Mouse (Mus musculus): ENCODE data around the gene Gm44973. TPM values are rescaled to one million over a fixed set of nuclear protein-coding genes. Genes with fewer than 3 reads are reported as not detected.
"Not testable (repeated sequence)": the region's sequence is repeated elsewhere in the genome, so short reads cannot be mapped to it uniquely, and the experiment has no call there.

The Gm44973 gene
- polyA plus RNA-seq, 1 experiment from 2014 or later = 1.2 TPM

- WGBS = 22% methylated on average over 8 of the region's 8 CpGs
- not testable (repeated sequence) for H3K9me3 ChIP-seq; H3K27me3 ChIP-seq; ATAC-seq (ENCODE audit: borderline replicate concordance, extremely low read depth, low FRiP score, low TSS enrichment)
- peak overlapping the region; percentile 81 for H3K4me3 ChIP-seq
- peaks cover 24% of the 10 kb centered on the region for H3K4me1 ChIP-seq
- peaks cover 27% of the 10 kb centered on the region for H3K36me3 ChIP-seq
- peak overlapping the region; percentile 98 for H3K27ac ChIP-seq
- peak overlapping the region; percentile 77 for H3K4me2 ChIP-seq
- peak overlapping the region; percentile 93 for H3K9ac ChIP-seq
Observed at GRCm38 (mm10) chr7:5019576-5019975, 4.3 kb downstream of the Gm44973 start.

GRCm38 (mm10) chr7:5020000-5020681, 4.8 kb downstream of the Gm44973 start, which contains the start of the genes Zfp865 and Ccdc106:
Gene Zfp865 (plus strand): TSS chr7:5020376.
Gene Ccdc106 (plus strand): TSS chr7:5020553.
- ATAC-seq (ENCODE audit: borderline replicate concordance, extremely low read depth, low FRiP score, low TSS enrichment) = peak; percentile 90
- H3K4me1 ChIP-seq = peaks cover 24% of the 10 kb centered on the region
- WGBS = under 1% methylated on average over 47 of the region's 49 CpGs
- H3K4me3 ChIP-seq = peak within 1 kb of the TSS; percentile 81
- H3K9ac ChIP-seq = peak within 1 kb of the TSS; percentile 93
- no peaks in the 10 kb centered on the region for H3K27me3 ChIP-seq
- H3K36me3 ChIP-seq = peaks cover 33% of the 10 kb centered on the region
- no peaks in the 10 kb centered on the region for H3K9me3 ChIP-seq
- H3K27ac ChIP-seq = peak within 1 kb of the TSS; percentile 98
- peak within 1 kb of the TSS; percentile 77 for H3K4me2 ChIP-seq

DNA sequence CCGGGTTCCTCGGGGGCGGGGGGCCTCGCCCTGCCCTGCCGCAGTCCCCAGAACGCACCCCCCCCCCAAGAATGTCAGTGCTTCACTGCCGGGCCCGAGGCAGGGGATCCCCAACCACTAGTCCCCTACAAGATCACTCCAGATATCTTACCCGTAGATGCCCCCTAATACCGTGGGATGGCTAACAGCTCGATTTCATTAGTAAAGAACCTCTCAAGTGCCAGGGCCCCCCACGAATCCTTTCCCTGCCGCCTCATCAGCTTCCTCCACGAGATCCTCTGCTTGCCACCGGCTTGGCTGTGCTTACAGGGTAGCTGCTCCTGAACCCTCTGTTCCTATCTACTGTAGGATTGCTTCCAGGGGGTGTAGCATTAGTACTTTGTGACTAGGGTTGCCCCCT, 5.4 kb downstream of the Gm44973 start:
- peaks cover 24% of the 10 kb centered on the region for H3K4me1 ChIP-seq
- peak overlapping the region; percentile 93 for H3K9ac ChIP-seq
- H3K27me3 ChIP-seq = no peaks in the 10 kb centered on the region
- peak; percentile 1 for ATAC-seq (ENCODE audit: borderline replicate concordance, extremely low read depth, low FRiP score, low TSS enrichment)
- H3K4me2 ChIP-seq = peak overlapping the region; percentile 77
- H3K36me3 ChIP-seq = peaks cover 37% of the 10 kb centered on the region
- no peaks in the 10 kb centered on the region for H3K9me3 ChIP-seq
- peak overlapping the region; percentile 98 for H3K27ac ChIP-seq
- peak overlapping the region; percentile 81 for H3K4me3 ChIP-seq
- WGBS = 0% methylated on average over 14 of the region's 15 CpGs

DNA sequence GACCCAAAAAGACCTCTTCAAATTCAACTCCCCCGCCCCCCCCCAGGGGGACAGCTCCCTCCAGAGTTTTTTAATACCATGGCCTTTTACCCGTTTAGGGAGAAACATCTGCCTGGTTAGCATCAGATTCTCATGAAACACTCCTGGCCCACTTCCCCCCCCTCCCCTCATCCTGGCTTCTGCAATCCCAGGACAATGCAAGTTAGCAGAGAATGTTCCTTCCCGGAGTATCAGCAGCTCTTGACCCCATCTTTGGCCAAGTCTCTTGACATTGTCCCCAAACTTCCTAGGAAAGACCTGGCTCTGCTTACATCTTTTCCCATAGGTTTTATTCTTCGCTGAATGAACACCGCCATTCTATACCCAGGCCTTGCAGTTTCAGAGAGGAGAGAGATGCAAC, 5.9 kb downstream of the Gm44973 start:
- WGBS = 43% methylated on average over 5 of the region's 5 CpGs
- Histone ChIP-seq H3K36me3 (peaks cover 42% of the 10 kb centered on the region), H3K4me2 (peak overlapping the region; percentile 77), H3K27ac (peak overlapping the region; percentile 98), H3K9me3 (no peaks in the 10 kb centered on the region), H3K4me1 (peaks cover 20% of the 10 kb centered on the region), H3K9ac (peak overlapping the region; percentile 93), H3K4me3 (peak overlapping the region; percentile 81), H3K27me3 (no peaks in the 10 kb centered on the region)
- ATAC-seq (ENCODE audit: borderline replicate concordance, extremely low read depth, low FRiP score, low TSS enrichment) = no peak

DNA sequence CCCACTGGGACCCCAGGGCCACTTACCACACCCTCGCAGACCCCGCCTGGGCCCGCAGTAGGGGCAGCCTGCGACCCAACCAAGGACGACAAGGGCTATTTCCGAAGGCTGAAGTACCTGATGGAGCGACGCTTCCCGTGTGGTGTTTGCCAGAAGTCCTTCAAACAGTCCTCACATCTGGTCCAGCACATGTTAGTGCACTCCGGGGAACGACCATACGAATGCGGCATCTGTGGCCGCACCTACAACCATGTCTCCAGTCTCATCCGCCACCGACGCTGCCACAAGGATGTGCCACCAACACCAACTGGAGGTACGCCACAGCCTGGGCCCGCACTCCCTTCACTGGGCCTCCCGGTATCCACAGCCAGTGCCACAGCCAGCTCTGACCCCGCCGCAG, 14.2 kb downstream of the Gm44973 start:
- ATAC-seq (ENCODE audit: borderline replicate concordance, extremely low read depth, low FRiP score, low TSS enrichment) = no peak
- peaks cover 30% of the 10 kb centered on the region for H3K9me3 ChIP-seq
- WGBS = 96% methylated on average over 22 of the region's 22 CpGs

GRCm38 (mm10) chr7:5029946-5030345, 14.7 kb downstream of the Gm44973 start:
- WGBS = 92% methylated on average over 21 of the region's 21 CpGs
- no peak overlapping the region for H3K4me3 ChIP-seq
- ATAC-seq (ENCODE audit: borderline replicate concordance, extremely low read depth, low FRiP score, low TSS enrichment) = no peak
- no peaks in the 10 kb centered on the region for H3K27me3 ChIP-seq
- no peaks in the 10 kb centered on the region for H3K4me1 ChIP-seq
- H3K27ac ChIP-seq = no peak overlapping the region
- no peak overlapping the region for H3K9ac ChIP-seq
- H3K9me3 ChIP-seq = peaks cover 30% of the 10 kb centered on the region
- H3K4me2 ChIP-seq = no peak overlapping the region
- H3K36me3 ChIP-seq = peaks cover 87% of the 10 kb centered on the region

More for the DNA sequence above, 14.2 kb downstream of the Gm44973 start:
- Histone ChIP-seq H3K36me3 (peaks cover 87% of the 10 kb centered on the region), H3K27me3 (no peaks in the 10 kb centered on the region), H3K9ac (no peak overlapping the region), H3K4me3 (no peak overlapping the region), H3K4me2 (no peak overlapping the region), H3K27ac (no peak overlapping the region), H3K4me1 (no peaks in the 10 kb centered on the region)

GRCm38 (mm10) chr7:5030554-5031275, 15.4 kb downstream of the Gm44973 start:
- peaks cover 89% of the 10 kb centered on the region for H3K36me3 ChIP-seq
- ATAC-seq (ENCODE audit: borderline replicate concordance, extremely low read depth, low FRiP score, low TSS enrichment) = no peak
- no peak overlapping the region for H3K9ac ChIP-seq
- no peaks in the 10 kb centered on the region for H3K4me1 ChIP-seq
- WGBS = 88% methylated on average over 63 of the region's 63 CpGs
- H3K4me3 ChIP-seq = no peak overlapping the region
- H3K9me3 ChIP-seq = peaks cover 30% of the 10 kb centered on the region
- H3K27ac ChIP-seq = no peak overlapping the region
- H3K4me2 ChIP-seq = no peak overlapping the region
- H3K27me3 ChIP-seq = no peaks in the 10 kb centered on the region

GRCm38 (mm10) chr7:5031496-5031895, 16.2 kb downstream of the Gm44973 start:
- H3K4me1 ChIP-seq = no peaks in the 10 kb centered on the region
- no peaks in the 10 kb centered on the region for H3K27me3 ChIP-seq
- H3K4me2 ChIP-seq = no peak overlapping the region
- no peak for ATAC-seq (ENCODE audit: borderline replicate concordance, extremely low read depth, low FRiP score, low TSS enrichment)
- no peak overlapping the region for H3K4me3 ChIP-seq
- 83% methylated on average over 46 of the region's 46 CpGs for WGBS
- H3K36me3 ChIP-seq = peaks cover 90% of the 10 kb centered on the region
- H3K27ac ChIP-seq = no peak overlapping the region
- H3K9ac ChIP-seq = no peak overlapping the region
- H3K9me3 ChIP-seq = peaks cover 30% of the 10 kb centered on the region

- no peak within 1 kb of the TSS for H3K4me3 ChIP-seq
- H3K27me3 ChIP-seq = no peaks in the 10 kb centered on the region
- peaks cover 30% of the 10 kb centered on the region for H3K9me3 ChIP-seq
- peaks cover 75% of the 10 kb centered on the region for H3K36me3 ChIP-seq
- no peak within 1 kb of the TSS for H3K9ac ChIP-seq
- ATAC-seq (ENCODE audit: borderline replicate concordance, extremely low read depth, low FRiP score, low TSS enrichment) = no peak
- 92% methylated on average over 3 of the region's 3 CpGs for WGBS
- no peak within 1 kb of the TSS for H3K4me2 ChIP-seq
- 0 out of 2 replicates have a peak, but pooled peaks cover 2% of the 10 kb centered on the region for H3K4me1 ChIP-seq
- no peak within 1 kb of the TSS for H3K27ac ChIP-seq
Observed at GRCm38 (mm10) chr7:5033818-5034217, 18.5 kb downstream of the Gm44973 start, which contains the start of gene 4632433K11Rik. Gene 4632433K11Rik (plus strand): TSS chr7:5034118.

DNA sequence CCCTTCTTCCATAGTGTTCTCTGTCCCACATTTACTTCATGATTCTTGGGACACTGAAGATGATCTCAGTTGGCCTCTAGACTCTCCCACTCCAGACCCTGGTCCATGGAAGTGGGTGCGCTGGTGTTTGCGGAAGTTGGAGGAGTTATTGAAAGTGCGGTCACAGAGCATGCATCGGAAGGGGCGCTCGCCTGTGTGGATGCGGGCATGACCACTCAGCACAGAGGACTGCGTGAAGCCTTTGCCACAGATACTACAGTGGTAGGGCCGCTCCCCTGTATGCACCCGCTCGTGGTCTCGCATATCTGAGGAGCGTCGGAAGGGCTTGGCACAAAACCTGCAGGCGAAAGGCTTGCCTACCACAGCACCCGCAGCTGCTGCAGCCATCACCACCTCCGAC, 20.3 kb downstream of the Gm44973 start:
- 96% methylated on average over 17 of the region's 17 CpGs for WGBS
- H3K4me3 ChIP-seq = no peak overlapping the region
- peaks cover 17% of the 10 kb centered on the region for H3K9me3 ChIP-seq
- ATAC-seq (ENCODE audit: borderline replicate concordance, extremely low read depth, low FRiP score, low TSS enrichment) = no peak
- H3K4me2 ChIP-seq = no peak overlapping the region
- H3K4me1 ChIP-seq = 0 out of 2 replicates have a peak, but pooled peaks cover 6% of the 10 kb centered on the region
- H3K27ac ChIP-seq = no peak overlapping the region
- H3K27me3 ChIP-seq = no peaks in the 10 kb centered on the region
- no peak overlapping the region for H3K9ac ChIP-seq
- peaks cover 57% of the 10 kb centered on the region for H3K36me3 ChIP-seq

DNA sequence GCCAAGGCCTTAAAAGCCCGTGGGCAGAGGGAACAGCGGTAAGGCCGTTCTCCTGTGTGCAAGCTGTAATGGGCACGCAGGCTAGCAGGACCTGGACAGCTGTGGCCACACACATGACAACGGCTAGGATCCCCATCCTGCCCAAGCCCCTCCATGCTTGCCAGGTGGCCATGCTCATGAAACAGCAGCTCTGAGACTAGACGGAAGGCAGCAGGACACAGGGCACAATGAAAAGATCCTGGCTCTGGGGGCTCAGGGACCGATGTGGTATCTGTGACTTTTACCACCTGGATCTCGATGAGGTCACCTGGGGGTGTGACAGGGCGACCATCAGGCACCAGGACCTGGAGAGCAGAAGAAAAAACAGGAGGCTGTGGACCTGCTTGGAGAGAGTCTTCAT, 20.8 kb downstream of the Gm44973 start:
- Histone ChIP-seq H3K4me3 (no peak overlapping the region), H3K9me3 (peaks cover 12% of the 10 kb centered on the region), H3K27me3 (no peaks in the 10 kb centered on the region), H3K27ac (no peak overlapping the region), H3K36me3 (peaks cover 52% of the 10 kb centered on the region), H3K4me1 (0 out of 2 replicates have a peak, but pooled peaks cover 6% of the 10 kb centered on the region), H3K9ac (no peak overlapping the region), H3K4me2 (no peak overlapping the region)
- ATAC-seq (ENCODE audit: borderline replicate concordance, extremely low read depth, low FRiP score, low TSS enrichment) = no peak
- 87% methylated on average over 9 of the region's 9 CpGs for WGBS

- Histone ChIP-seq H3K27me3 (no peaks in the 10 kb centered on the region), H3K9me3 (peaks cover 3% of the 10 kb centered on the region; the same call in 1 of the 2 replicates), H3K4me3 (no peak overlapping the region), H3K4me1 (0 out of 2 replicates have a peak, but pooled peaks cover 6% of the 10 kb centered on the region), H3K27ac (no peak overlapping the region), H3K36me3 (peaks cover 43% of the 10 kb centered on the region), H3K9ac (no peak overlapping the region), H3K4me2 (no peak overlapping the region)
- WGBS = 89% methylated on average over 7 of the region's 7 CpGs
- no peak for ATAC-seq (ENCODE audit: borderline replicate concordance, extremely low read depth, low FRiP score, low TSS enrichment)
Observed at GRCm38 (mm10) chr7:5037026-5037425, 21.7 kb downstream of the Gm44973 start.
